Mouse (Mus musculus) forebrain, embryonic 13.5 days (tissue): Measurements from ENCODE around the gene Mcpt8. TPM values are rescaled to one million over a fixed set of nuclear protein-coding genes. Genes with fewer than 3 reads are reported as not detected.
"Not testable (repeated sequence)": the region's sequence is repeated elsewhere in the genome, so short reads cannot be mapped to it uniquely, and the experiment has no call there.

Source experiments
- ATAC-seq: fragments of 200-750 bp; cut with Nextera tagmentation; 2 replicates; pipeline ENCODE4 v1.8.0; 2017
- H3K27ac ChIP-seq: fragments of 300-500 bp; sonication (generic); 2 replicates; pipeline ENCODE4 v1.5.1; 2015; ENCODE audit warnings: inconsistent platforms, mild to moderate bottlenecking, moderate library complexity
- H3K27me3 ChIP-seq: fragments of 300-500 bp; sonication (generic); 2 replicates; pipeline ENCODE4 v1.6.1; 2015; ENCODE audit warnings: mild to moderate bottlenecking, inconsistent platforms
- H3K36me3 ChIP-seq: fragments of 300-500 bp; sonication (generic); 2 replicates; pipeline ENCODE4 v1.6.1; 2015; ENCODE audit warnings: mild to moderate bottlenecking, inconsistent platforms; ENCODE audit not compliant: poor library complexity, severe bottlenecking
- H3K4me1 ChIP-seq: fragments of 300-500 bp; sonication (generic); 2 replicates; pipeline ENCODE4 v1.6.1; 2015; ENCODE audit warnings: inconsistent platforms
- H3K4me2 ChIP-seq: fragments of 300-500 bp; sonication (generic); 2 replicates; pipeline ENCODE4 v1.6.1; 2015; ENCODE audit warnings: inconsistent platforms, mild to moderate bottlenecking, moderate library complexity
- H3K4me3 ChIP-seq: fragments of 300-500 bp; sonication (generic); 2 replicates; pipeline ENCODE4 v1.5.1; 2015; ENCODE audit warnings: mild to moderate bottlenecking, inconsistent platforms
- H3K9ac ChIP-seq: fragments of 300-500 bp; sonication (generic); 2 replicates; pipeline ENCODE4 v1.6.1; 2015; ENCODE audit warnings: mild to moderate bottlenecking, inconsistent platforms
- H3K9me3 ChIP-seq: fragments of 300-500 bp; sonication (generic); replicated peaks from 2 replicates; pipeline ENCODE4 v1.6.1; 2016; ENCODE audit warnings: inconsistent platforms
- WGBS: fragments of 180-500 bp; shearing (Covaris S2); methylation state at CpG from one replicate; pipeline ENCODE4 v1.1.7; 2015; 5-methylcytosine and 5-hydroxymethylcytosine counted together
- microRNA-seq: library from miRNA; unstranded; fragments of <30 nt; microRNA quantifications from one replicate; pipeline ENCODE4, GENCODE M21; 2016
- polyA plus RNA-seq: library from polyadenylated mRNA; unstranded; fragments of >200 nt; fragmentation: Nextera tagmentation; extraction: Ambion mirVana; gene quantifications from 2 replicates; pipeline ENCODE4 v1.2.1, GENCODE M21; 2015

The Mcpt8 gene
- polyA plus RNA-seq, 1 experiment from 2014 or later = not detected

GRCm38 (mm10) chr14:56097597-56097996, 12.5 kb upstream of the Mcpt8 start:
- Histone ChIP-seq H3K4me3 (no peak overlapping the region), H3K9me3 (no peaks in the 10 kb centered on the region), H3K4me2 (no peak overlapping the region), H3K36me3 (no peaks in the 10 kb centered on the region), H3K4me1 (no peaks in the 10 kb centered on the region), H3K9ac (no peak overlapping the region), H3K27me3 (no peaks in the 10 kb centered on the region), H3K27ac (no peak overlapping the region)
- no peak for ATAC-seq
- 90% methylated on average over 1 of the region's 1 CpGs for WGBS

- H3K4me1 ChIP-seq = no peaks in the 10 kb centered on the region
- 72% methylated on average over 2 of the region's 2 CpGs for WGBS
These were observed 8.3 kb upstream of the Mcpt8 start for GRCm38 (mm10) chr14:56093353-56093752.

GRCm38 (mm10) chr14:56086711-56087110, 1.6 kb upstream of the Mcpt8 start:
- H3K4me3 ChIP-seq = no peak overlapping the region
- ATAC-seq = no peak
- no peak overlapping the region for H3K4me2 ChIP-seq
- no peaks in the 10 kb centered on the region for H3K36me3 ChIP-seq
- WGBS = 77% methylated on average over 3 of the region's 3 CpGs
- H3K9me3 ChIP-seq = no peaks in the 10 kb centered on the region
- H3K4me1 ChIP-seq = no peaks in the 10 kb centered on the region
- no peaks in the 10 kb centered on the region for H3K27me3 ChIP-seq
- no peak overlapping the region for H3K27ac ChIP-seq
- no peak overlapping the region for H3K9ac ChIP-seq

More at GRCm38 (mm10) chr14:56093353-56093752, 8.3 kb upstream of the Mcpt8 start:
- Histone ChIP-seq H3K27me3 (no peaks in the 10 kb centered on the region), H3K36me3 (no peaks in the 10 kb centered on the region), H3K9ac (no peak overlapping the region), H3K4me2 (no peak overlapping the region), H3K9me3 (no peaks in the 10 kb centered on the region), H3K27ac (no peak overlapping the region), H3K4me3 (no peak overlapping the region)
- ATAC-seq = no peak

- Histone ChIP-seq H3K36me3 (no peaks in the 10 kb centered on the region), H3K27me3 (no peaks in the 10 kb centered on the region), H3K27ac (no peak overlapping the region), H3K4me1 (no peaks in the 10 kb centered on the region), H3K9ac (no peak overlapping the region), H3K9me3 (no peaks in the 10 kb centered on the region), H3K4me2 (no peak overlapping the region), H3K4me3 (no peak overlapping the region)
- 71% methylated on average over 4 of the region's 4 CpGs for WGBS
- ATAC-seq = no peak
These were observed 3.1 kb downstream of the Mcpt8 start for GRCm38 (mm10) chr14:56082016-56082415.

GRCm38 (mm10) chr14:56062213-56062612, 22.9 kb downstream of the Mcpt8 start, which contains the start of gene Mcpt4:
TSS of gene Mcpt4 (minus strand) at chr14:56062313.
- H3K9ac ChIP-seq, H3K4me3 ChIP-seq, H3K27me3 ChIP-seq, H3K9me3 ChIP-seq, H3K36me3 ChIP-seq, H3K27ac ChIP-seq, ATAC-seq, H3K4me1 ChIP-seq, H3K4me2 ChIP-seq: not testable (repeated sequence)
- WGBS = 80% methylated on average over 3 of the region's 3 CpGs

- Histone ChIP-seq H3K4me2 (no peak overlapping the region), H3K36me3 (no peaks in the 10 kb centered on the region), H3K9me3 (no peaks in the 10 kb centered on the region), H3K27ac (no peak overlapping the region), H3K9ac (no peak overlapping the region), H3K4me1 (no peaks in the 10 kb centered on the region), H3K4me3 (no peak overlapping the region), H3K27me3 (no peaks in the 10 kb centered on the region)
- WGBS = 92% methylated on average over 4 of the region's 4 CpGs
- no peak for ATAC-seq
These were observed 27.4 kb downstream of the Mcpt8 start for GRCm38 (mm10) chr14:56057722-56058121.

- WGBS = 88% methylated on average over 3 of the region's 3 CpGs
- Histone ChIP-seq H3K27me3 (no peaks in the 10 kb centered on the region), H3K4me1 (no peaks in the 10 kb centered on the region), H3K4me2 (no peak overlapping the region), H3K27ac (no peak overlapping the region), H3K36me3 (no peaks in the 10 kb centered on the region), H3K4me3 (no peak overlapping the region), H3K9ac (no peak overlapping the region), H3K9me3 (no peaks in the 10 kb centered on the region)
- no peak for ATAC-seq
These were observed 29.7 kb downstream of the Mcpt8 start for GRCm38 (mm10) chr14:56055408-56055807.

- H3K4me3 ChIP-seq, H3K4me1 ChIP-seq, H3K36me3 ChIP-seq, ATAC-seq, H3K27ac ChIP-seq, H3K9ac ChIP-seq, H3K4me2 ChIP-seq, H3K27me3 ChIP-seq, H3K9me3 ChIP-seq: not testable (repeated sequence)
- 83% methylated on average over 1 of the region's 1 CpGs for WGBS
These were observed 43.3 kb downstream of the Mcpt8 start, which contains the start of gene Mcpt2 for GRCm38 (mm10) chr14:56041792-56042191. TSS of gene Mcpt2 (plus strand) at chr14:56042041.

GRCm38 (mm10) chr14:56034433-56034832, 50.6 kb downstream of the Mcpt8 start:
- WGBS = 87% methylated on average over 2 of the region's 2 CpGs

More at GRCm38 (mm10) chr14:56034433-56034832, 50.6 kb downstream of the Mcpt8 start:
- no peaks in the 10 kb centered on the region for H3K36me3 ChIP-seq
- H3K4me2 ChIP-seq = no peak overlapping the region
- no peaks in the 10 kb centered on the region for H3K27me3 ChIP-seq
- no peaks in the 10 kb centered on the region for H3K4me1 ChIP-seq
- ATAC-seq = no peak
- H3K4me3 ChIP-seq = no peak overlapping the region
- H3K27ac ChIP-seq = no peak overlapping the region
- no peaks in the 10 kb centered on the region for H3K9me3 ChIP-seq
- H3K9ac ChIP-seq = no peak overlapping the region

Small RNAs within 50 kb of the gene (microRNA-seq; reads per million reads assigned to microRNA genes)
- gene Mir6949 = not detected

Other genes with a start within 250 kb of the Mcpt8 start
- 9.3 and 12.4 TPM in 2 replicates for gene Nynrin, start 231.3 kb downstream of the Mcpt8 start, polyA plus RNA-seq
- 0.08 and 0.18 TPM in 2 replicates for gene Cbln3, start 200.9 kb downstream of the Mcpt8 start, polyA plus RNA-seq
- gene Khnyn, start 200.3 kb downstream of the Mcpt8 start, polyA plus RNA-seq = 9.6 and 10.8 TPM in 2 replicates
- 71.0 and 72.3 TPM in 2 replicates for gene Sdr39u1, start 185.0 kb downstream of the Mcpt8 start, polyA plus RNA-seq
- not detected in 2 replicates for gene Cma1, start 140.6 kb downstream of the Mcpt8 start, polyA plus RNA-seq
- gene Cma2, start 134.3 kb downstream of the Mcpt8 start, polyA plus RNA-seq = not detected in 2 replicates
- gene Mcpt1, start 67.3 kb downstream of the Mcpt8 start, polyA plus RNA-seq = not detected in 2 replicates
- gene Mcpt9, start 54.8 kb downstream of the Mcpt8 start, polyA plus RNA-seq = not detected in 2 replicates
- not detected in 2 replicates for gene Mcpt2, start 43.2 kb downstream of the Mcpt8 start, polyA plus RNA-seq
- not detected in 2 replicates for gene Mcpt4, start 23.0 kb downstream of the Mcpt8 start, polyA plus RNA-seq
- not detected in 2 replicates for gene Ctsg, start 17.3 kb upstream of the Mcpt8 start, polyA plus RNA-seq
- not detected in 2 replicates for gene Gzme, start 35.4 kb upstream of the Mcpt8 start, polyA plus RNA-seq
- not detected in 2 replicates for gene Gzmd, start 47.3 kb upstream of the Mcpt8 start, polyA plus RNA-seq
- not detected in 2 replicates for gene Gzmg, start 74.3 kb upstream of the Mcpt8 start, polyA plus RNA-seq
- not detected in 2 replicates for gene Gzmn, start 89.3 kb upstream of the Mcpt8 start, polyA plus RNA-seq
- not detected in 2 replicates for gene Gzmf, start 126.1 kb upstream of the Mcpt8 start, polyA plus RNA-seq
- not detected in 2 replicates for gene Gzmc, start 149.4 kb upstream of the Mcpt8 start, polyA plus RNA-seq
- not detected in 2 replicates for gene Gzmb, start 177.0 kb upstream of the Mcpt8 start, polyA plus RNA-seq